Mouse (Mus musculus) forebrain, embryonic 16.5 days (tissue): ENCODE results near the gene Necab3. TPM values are rescaled to one million over a fixed set of nuclear protein-coding genes. Genes with fewer than 3 reads are reported as not detected.

Source experiments
- ATAC-seq: fragments of 200-750 bp; cut with Nextera tagmentation; 2 replicates; pipeline ENCODE4 v1.8.0; 2017; ENCODE audit warnings: mild to moderate bottlenecking, moderate library complexity
- H3K27ac ChIP-seq: fragments of 300-500 bp; sonication (generic); 2 replicates; pipeline ENCODE4 v1.5.1; 2014; ENCODE audit warnings: low read length, control low read depth
- H3K27me3 ChIP-seq: fragments of 300-500 bp; sonication (generic); replicated peaks from 2 replicates; pipeline ENCODE4 v1.6.1; 2014; ENCODE audit warnings: low read length; ENCODE audit not compliant: control insufficient read depth, insufficient read depth
- H3K36me3 ChIP-seq: fragments of 300-500 bp; sonication (generic); 2 replicates; pipeline ENCODE4 v1.6.1; 2014; ENCODE audit not compliant: control insufficient read depth, insufficient read depth
- H3K4me1 ChIP-seq: fragments of 300-500 bp; sonication (generic); replicated peaks from 2 replicates; pipeline ENCODE4 v1.6.1; 2014; ENCODE audit warnings: low read length; ENCODE audit not compliant: control insufficient read depth, insufficient read depth
- H3K4me2 ChIP-seq: fragments of 300-500 bp; sonication (generic); 2 replicates; pipeline ENCODE4 v1.6.1; 2014; ENCODE audit warnings: mild to moderate bottlenecking, low read length, control low read depth
- H3K4me3 ChIP-seq: fragments of 300-500 bp; sonication (generic); replicated peaks from 2 replicates; pipeline ENCODE4 v1.5.1; 2014; ENCODE audit warnings: mild to moderate bottlenecking, low read length, control low read depth
- H3K9ac ChIP-seq: fragments of 300-500 bp; sonication (generic); replicated peaks from 2 replicates; pipeline ENCODE4 v1.6.1; 2014; ENCODE audit warnings: low read depth, low read length, control low read depth
- H3K9me3 ChIP-seq: fragments of 300-500 bp; sonication (generic); 2 replicates; pipeline ENCODE4 v1.6.1; 2016; ENCODE audit warnings: low read length; ENCODE audit not compliant: control insufficient read depth
- WGBS: fragments of 180-500 bp; shearing (Covaris S2); extraction: QIAGEN DNeasy Blood & Tissue Kit; methylation state at CpG from one replicate; pipeline ENCODE4 v1.1.7; 2014; 5-methylcytosine and 5-hydroxymethylcytosine counted together
- polyA plus RNA-seq: library from polyadenylated mRNA; unstranded; fragments of >200 nt; fragmentation: Nextera tagmentation; extraction: Ambion mirVana; gene quantifications from 2 replicates; pipeline ENCODE4 v1.2.1, GENCODE M21; 2015

The Necab3 gene
- polyA plus RNA-seq, 1 experiment from 2014 or later: 27.1 TPM

DNA sequence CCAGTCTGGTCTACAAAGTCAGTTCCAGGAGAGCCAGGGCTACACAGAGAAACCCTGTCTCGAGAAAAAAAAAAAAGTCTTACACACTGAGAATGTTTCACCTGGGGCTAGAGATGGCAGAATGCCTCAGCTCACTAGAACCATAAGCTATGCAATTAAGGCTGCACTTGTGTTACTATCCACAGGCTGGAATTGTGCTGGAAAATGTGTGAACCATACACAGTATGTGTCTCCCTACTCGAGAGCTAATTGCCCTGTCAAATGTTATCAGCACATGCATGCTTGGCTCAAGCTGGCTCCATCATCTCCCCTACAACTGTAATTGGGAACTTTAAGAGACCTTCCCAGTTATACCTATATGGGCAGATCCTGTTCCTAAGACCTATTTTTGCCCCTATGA, 7.8 kb downstream of the Necab3 start:
- no peak overlapping the region for H3K27ac ChIP-seq
- WGBS: 65% methylated on average over 2 of the region's 2 CpGs
- no peak for ATAC-seq

DNA sequence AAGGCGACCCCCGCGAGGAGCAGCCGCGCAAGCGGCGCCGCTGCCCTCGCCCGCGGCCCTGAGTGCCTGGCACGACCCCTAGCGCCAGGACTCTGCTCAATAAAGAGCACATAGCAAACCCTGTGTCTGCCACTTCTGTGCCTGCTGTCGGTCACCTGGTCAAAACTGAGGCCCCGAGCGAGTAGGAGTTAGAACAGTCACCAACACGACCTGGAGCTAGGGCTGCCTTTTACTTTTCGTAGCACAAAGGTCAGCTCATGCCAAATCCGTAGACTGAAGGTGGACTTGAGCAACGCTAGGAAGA, 8.9 kb downstream of the Necab3 start:
- Histone ChIP-seq H3K4me3 (peak overlapping the region; percentile 38), H3K4me1 (peaks cover 31% of the 10 kb centered on the region), H3K36me3 (no peaks in the 10 kb centered on the region), H3K27ac (no peak overlapping the region), H3K27me3 (no peaks in the 10 kb centered on the region; the same call in 1 of the 2 replicates), H3K4me2 (peak overlapping the region; percentile 74), H3K9me3 (no peaks in the 10 kb centered on the region), H3K9ac (peak overlapping the region; percentile 55; the same call in 1 of the 2 replicates)
- 14% methylated on average over 20 of the region's 20 CpGs for WGBS
- no peak for ATAC-seq

More for the DNA sequence above, 7.8 kb downstream of the Necab3 start:
- Histone ChIP-seq H3K36me3 (no peaks in the 10 kb centered on the region), H3K4me3 (no peak overlapping the region), H3K9me3 (no peaks in the 10 kb centered on the region), H3K4me1 (peaks cover 31% of the 10 kb centered on the region), H3K27me3 (no peaks in the 10 kb centered on the region; the same call in 1 of the 2 replicates), H3K9ac (no peak overlapping the region), H3K4me2 (no peak overlapping the region)

DNA sequence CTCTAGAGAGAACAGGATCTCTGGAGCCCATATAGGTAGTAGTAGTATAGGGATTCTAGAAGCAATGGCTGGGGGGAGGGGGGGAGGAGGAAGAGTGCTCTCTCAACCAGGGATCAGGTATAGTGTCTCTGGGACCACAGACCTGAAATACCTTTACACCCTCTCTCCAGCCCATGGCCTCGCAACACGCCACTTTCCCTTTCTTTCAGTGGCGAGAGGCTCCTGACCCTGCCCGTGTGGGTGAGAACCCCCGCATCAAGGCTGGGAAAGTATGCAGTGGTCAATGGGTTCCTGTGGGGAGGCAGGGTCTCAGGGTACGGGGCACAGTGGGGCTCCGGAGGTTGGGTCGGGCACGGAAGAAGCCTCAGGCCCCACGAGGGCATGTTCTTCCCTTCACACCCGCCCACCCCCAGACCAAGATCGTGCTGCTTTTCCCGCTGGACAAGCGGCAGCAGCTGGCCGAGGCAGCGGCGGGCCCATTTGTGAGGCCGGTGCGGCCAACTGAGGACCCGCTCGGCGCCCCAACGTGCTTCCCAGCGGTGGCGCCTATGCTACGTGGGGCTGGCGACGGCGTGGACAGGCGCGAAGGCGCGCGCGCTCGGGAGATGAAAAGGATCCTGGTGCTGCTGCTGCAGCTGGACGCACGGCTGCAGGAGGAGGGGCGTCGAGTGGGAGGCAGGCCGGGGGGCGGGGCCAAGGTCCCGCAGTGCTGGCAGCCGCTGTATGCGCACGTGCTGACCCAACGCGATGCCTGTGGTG, 9.4 kb downstream of the Necab3 start:
- H3K27me3 ChIP-seq: no peaks in the 10 kb centered on the region; the same call in 1 of the 2 replicates
- whole genome bisulfite sequencing: 3% methylated on average over 48 of the region's 48 CpGs
- peaks cover 32% of the 10 kb centered on the region for H3K4me1 ChIP-seq
- H3K27ac ChIP-seq: no peak overlapping the region
- peak overlapping the region; percentile 74 for H3K4me2 ChIP-seq
- H3K4me3 ChIP-seq: peak overlapping the region; percentile 38
- no peaks in the 10 kb centered on the region for H3K36me3 ChIP-seq
- H3K9ac ChIP-seq: peak overlapping the region; percentile 55
- no peaks in the 10 kb centered on the region for H3K9me3 ChIP-seq
- ATAC-seq: peak; percentile 56

DNA sequence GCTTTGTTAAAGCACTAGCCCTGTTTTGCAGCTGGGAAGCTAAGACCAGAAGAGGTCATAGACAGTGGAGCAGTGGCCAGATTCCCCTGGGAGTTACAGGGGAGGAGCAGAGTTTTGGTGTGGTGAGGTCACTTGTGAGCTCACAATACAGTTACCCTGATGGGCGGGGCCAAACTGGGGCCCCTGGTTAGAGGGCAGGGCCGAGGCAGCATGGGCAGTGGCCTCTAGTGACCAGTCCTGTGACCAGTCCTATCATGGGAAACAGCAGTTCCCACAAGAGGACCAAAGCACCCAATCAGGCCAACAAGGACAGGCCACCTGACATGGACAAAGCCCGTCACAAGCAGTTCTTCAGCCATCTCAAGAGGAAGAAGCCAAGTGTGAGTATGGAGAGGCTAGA, 10.0 kb downstream of the Necab3 start:
- ATAC-seq: no peak
- H3K4me3 ChIP-seq: no peak overlapping the region
- no peaks in the 10 kb centered on the region for H3K36me3 ChIP-seq
- H3K4me2 ChIP-seq: no peak overlapping the region
- H3K9ac ChIP-seq: no peak overlapping the region
- 54% methylated on average over 3 of the region's 3 CpGs for WGBS
- no peak overlapping the region for H3K27ac ChIP-seq
- H3K4me1 ChIP-seq: peaks cover 38% of the 10 kb centered on the region
- H3K27me3 ChIP-seq: no peaks in the 10 kb centered on the region; the same call in 1 of the 2 replicates
- no peaks in the 10 kb centered on the region for H3K9me3 ChIP-seq

DNA sequence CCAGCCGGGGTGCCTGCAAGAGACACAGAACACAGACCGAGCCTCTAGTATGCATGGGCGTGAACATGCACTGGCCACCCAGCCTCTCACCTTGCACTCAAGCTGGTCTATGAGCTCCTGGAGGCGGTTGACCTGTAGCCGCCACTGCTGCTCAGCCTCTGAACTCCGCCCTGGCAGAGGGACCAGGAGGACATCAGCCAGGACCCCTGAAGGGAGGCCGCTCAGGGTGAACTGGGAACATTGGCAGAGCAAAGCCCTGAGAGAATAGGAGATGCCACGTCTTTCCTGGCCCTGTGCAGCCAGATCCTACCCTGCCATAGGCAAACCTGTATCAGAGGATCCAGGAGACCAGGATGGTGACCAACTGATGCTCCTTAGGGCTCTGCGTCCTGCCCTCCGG, 12.0 kb downstream of the Necab3 start, which contains the start of gene 1700003F12Rik:
TSS of gene 1700003F12Rik (plus strand) at position 375 of the 400 bp plus-strand sequence.
- ATAC-seq: no peak
- Histone ChIP-seq H3K9me3 (no peaks in the 10 kb centered on the region), H3K27ac (no peak within 1 kb of the TSS), H3K9ac (no peak within 1 kb of the TSS), H3K4me3 (no peak within 1 kb of the TSS), H3K27me3 (no peaks in the 10 kb centered on the region; the same call in 1 of the 2 replicates), H3K4me1 (peaks cover 28% of the 10 kb centered on the region), H3K36me3 (no peaks in the 10 kb centered on the region), H3K4me2 (no peak within 1 kb of the TSS)
- WGBS: 93% methylated on average over 10 of the region's 10 CpGs

DNA sequence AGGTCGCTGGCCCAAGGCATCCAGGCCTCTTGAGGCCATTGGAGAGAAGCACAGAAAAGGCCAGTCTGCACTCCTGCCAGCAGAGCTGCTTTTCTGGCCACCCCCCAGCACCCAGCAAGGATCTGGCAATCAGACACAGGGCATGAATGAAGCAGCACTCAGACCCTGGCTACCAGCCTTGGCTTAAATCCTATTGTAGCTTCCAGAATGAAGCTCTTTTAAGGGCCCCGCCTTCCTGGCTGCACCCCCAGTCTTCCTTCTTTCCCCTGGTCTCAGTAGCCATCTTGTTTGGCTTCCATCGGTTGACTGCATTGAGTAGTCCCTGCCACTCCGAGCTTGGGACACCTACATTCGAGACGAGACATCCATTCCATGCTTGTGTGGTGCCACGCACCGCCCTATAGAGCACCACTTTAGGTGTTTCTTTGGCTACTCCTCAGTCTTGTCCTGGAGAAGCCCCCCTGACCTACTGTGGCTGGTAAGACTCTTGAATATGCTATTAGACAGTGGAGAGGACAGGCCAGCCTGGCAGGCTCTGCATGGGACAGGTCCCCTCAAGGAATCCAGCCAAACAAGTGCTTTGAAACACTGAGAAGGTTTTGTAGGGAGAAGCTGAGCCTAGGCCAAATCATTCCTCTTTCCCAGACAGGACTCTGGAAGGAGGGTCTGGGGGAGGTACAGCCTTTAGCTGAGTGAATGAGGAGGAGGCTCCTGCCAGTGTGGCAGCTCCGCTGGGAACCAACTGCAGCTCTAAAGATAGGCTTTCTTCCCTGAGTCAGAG, 14.9 kb downstream of the Necab3 start:
- WGBS: 55% methylated on average over 9 of the region's 9 CpGs
- H3K4me2 ChIP-seq: no peak overlapping the region
- ATAC-seq: peak; percentile 84

DNA sequence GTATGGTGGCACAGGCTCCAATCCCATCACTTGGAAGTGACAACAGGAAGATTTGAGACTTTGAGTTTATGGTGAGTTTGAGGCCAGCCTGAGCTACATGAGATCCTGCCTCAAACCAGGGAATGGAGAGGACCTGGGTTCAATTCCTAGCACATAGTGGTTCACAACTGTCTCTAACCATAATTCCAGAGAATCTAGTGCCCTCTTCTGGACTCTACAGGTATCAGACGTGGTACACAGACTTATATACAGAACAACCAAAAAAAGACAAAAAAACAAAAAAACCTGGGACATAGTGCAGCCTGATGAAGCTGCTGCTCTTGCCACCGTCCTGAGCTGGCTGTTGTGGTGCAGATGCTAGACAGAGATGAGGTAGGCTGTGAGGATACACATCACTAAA, 17.1 kb downstream of the Necab3 start:
- Histone ChIP-seq H3K9ac (no peak overlapping the region), H3K9me3 (no peaks in the 10 kb centered on the region), H3K4me2 (no peak overlapping the region), H3K27me3 (no peaks in the 10 kb centered on the region), H3K27ac (no peak overlapping the region), H3K4me1 (peaks cover 30% of the 10 kb centered on the region), H3K36me3 (no peaks in the 10 kb centered on the region), H3K4me3 (no peak overlapping the region)
- 87% methylated on average over 2 of the region's 2 CpGs for WGBS
- no peak for ATAC-seq

More for the DNA sequence above, 14.9 kb downstream of the Necab3 start:
- peak overlapping the region; percentile 81 for H3K27ac ChIP-seq
- no peaks in the 10 kb centered on the region for H3K36me3 ChIP-seq
- no peak overlapping the region; the same call in 1 of the 2 replicates for H3K9ac ChIP-seq
- H3K27me3 ChIP-seq: no peaks in the 10 kb centered on the region
- H3K4me3 ChIP-seq: no peak overlapping the region
- peaks cover 16% of the 10 kb centered on the region for H3K4me1 ChIP-seq
- no peaks in the 10 kb centered on the region for H3K9me3 ChIP-seq

DNA sequence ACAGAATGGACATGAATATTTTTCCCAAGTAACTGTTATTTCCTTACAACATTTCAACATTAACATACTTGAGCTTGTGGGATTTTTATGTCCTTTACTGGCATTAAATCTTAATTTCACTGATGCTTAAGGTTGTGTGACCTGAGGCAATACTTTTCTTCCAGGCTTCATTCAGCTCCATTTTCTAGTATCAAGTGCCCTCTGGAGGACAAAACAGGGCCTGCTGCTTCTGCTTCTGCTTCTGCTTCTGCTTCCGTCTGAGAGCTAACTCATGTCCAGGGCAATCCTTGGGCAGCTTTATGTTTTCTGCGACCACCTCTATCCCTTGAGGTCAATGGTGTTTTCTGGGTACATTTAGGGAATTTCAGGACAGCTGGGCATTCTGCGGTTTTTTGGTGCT, 19.0 kb downstream of the Necab3 start:
- Histone ChIP-seq H3K9me3 (no peaks in the 10 kb centered on the region), H3K36me3 (peaks cover 10% of the 10 kb centered on the region; the same call in 1 of the 2 replicates), H3K27ac (no peak overlapping the region), H3K4me2 (no peak overlapping the region), H3K27me3 (no peaks in the 10 kb centered on the region), H3K4me3 (no peak overlapping the region), H3K9ac (no peak overlapping the region), H3K4me1 (peaks cover 30% of the 10 kb centered on the region)
- 70% methylated on average over 3 of the region's 3 CpGs for WGBS
- no peak for ATAC-seq

DNA sequence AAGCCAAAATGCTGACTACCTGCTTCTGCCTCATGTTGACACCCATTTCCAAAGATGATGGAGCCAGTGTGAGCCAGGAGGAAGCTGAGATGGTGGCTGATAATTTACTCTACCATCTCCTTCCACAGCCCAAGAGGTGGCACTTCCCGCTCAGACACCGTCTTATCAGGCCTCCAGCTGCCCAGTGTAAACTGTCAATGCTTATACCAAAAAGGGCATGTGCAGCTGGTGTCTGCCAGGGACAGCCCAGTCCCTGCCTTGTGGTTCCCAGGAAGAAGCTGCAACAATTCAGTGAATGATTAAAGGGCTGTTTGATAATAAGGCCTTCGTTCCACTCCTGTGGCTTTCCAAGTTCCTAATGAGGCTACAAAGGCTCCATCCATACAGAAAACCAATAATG, 20.0 kb downstream of the Necab3 start:
- no peak overlapping the region for H3K4me2 ChIP-seq
- peak overlapping the region; percentile 71 for H3K27ac ChIP-seq
- H3K9ac ChIP-seq: no peak overlapping the region
- peaks cover 12% of the 10 kb centered on the region; the same call in 1 of the 2 replicates for H3K36me3 ChIP-seq
- H3K4me3 ChIP-seq: no peak overlapping the region
- WGBS: 31% methylated on average over 3 of the region's 3 CpGs
- no peaks in the 10 kb centered on the region for H3K27me3 ChIP-seq
- H3K9me3 ChIP-seq: no peaks in the 10 kb centered on the region
- ATAC-seq: 0 out of 2 replicates have a peak, but pooled peaks have one; percentile 11
- H3K4me1 ChIP-seq: peaks cover 24% of the 10 kb centered on the region
